Mouse (Mus musculus) kidney, adult 11 months (tissue): ENCODE results near the gene Cxcr5.
A peak's percentile ranks its signal among the peaks of the same experiment; 100 is the strongest.
"Not testable (repeated sequence)": the region's sequence is repeated elsewhere in the genome, so short reads cannot be mapped to it uniquely, and the experiment has no call there.

Source experiments
- DNase-seq: peaks from one replicate; pipeline ENCODE4 v3.0.0; 2022

Cxcr5 gene

GRCm38 (mm10) chr9:44587262-44588160, 25.8 kb upstream of the Cxcr5 start:
- DNase-seq = no peak

- no peak for DNase-seq
Observed at GRCm38 (mm10) chr9:44586640-44587261, 25.1 kb upstream of the Cxcr5 start.

GRCm38 (mm10) chr9:44582390-44582789, 20.7 kb upstream of the Cxcr5 start:
- DNase-seq = no peak

GRCm38 (mm10) chr9:44581423-44581822, 19.7 kb upstream of the Cxcr5 start:
- DNase-seq = no peak

DNA sequence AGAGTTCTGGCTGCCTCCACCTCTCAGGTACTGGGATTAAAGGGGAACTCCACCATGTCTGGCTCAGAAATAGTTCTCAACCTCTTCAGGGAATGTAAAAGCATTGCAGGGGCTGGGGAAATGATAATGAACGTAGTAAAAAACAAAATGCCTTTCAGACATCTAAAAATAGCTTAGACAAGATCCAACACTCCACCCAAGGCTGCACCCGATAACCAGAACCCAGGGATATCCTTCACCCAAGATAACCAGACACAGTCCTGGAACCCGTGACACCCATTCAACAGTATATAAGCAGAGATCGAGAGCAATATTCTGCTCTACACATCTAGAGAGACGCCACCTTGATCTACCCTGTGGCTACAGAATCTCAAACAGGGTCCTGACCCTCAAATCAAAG, 18.4 kb upstream of the Cxcr5 start:
- no peak for DNase-seq

- no peak for DNase-seq
Observed at GRCm38 (mm10) chr9:44579392-44579791, 17.7 kb upstream of the Cxcr5 start.

GRCm38 (mm10) chr9:44576046-44576445, 14.4 kb upstream of the Cxcr5 start:
- not testable (repeated sequence) for DNase-seq

- DNase-seq = no peak
Observed at GRCm38 (mm10) chr9:44575095-44575494, 13.4 kb upstream of the Cxcr5 start.

GRCm38 (mm10) chr9:44573306-44573705, 11.6 kb upstream of the Cxcr5 start:
- DNase-seq = no peak

DNA sequence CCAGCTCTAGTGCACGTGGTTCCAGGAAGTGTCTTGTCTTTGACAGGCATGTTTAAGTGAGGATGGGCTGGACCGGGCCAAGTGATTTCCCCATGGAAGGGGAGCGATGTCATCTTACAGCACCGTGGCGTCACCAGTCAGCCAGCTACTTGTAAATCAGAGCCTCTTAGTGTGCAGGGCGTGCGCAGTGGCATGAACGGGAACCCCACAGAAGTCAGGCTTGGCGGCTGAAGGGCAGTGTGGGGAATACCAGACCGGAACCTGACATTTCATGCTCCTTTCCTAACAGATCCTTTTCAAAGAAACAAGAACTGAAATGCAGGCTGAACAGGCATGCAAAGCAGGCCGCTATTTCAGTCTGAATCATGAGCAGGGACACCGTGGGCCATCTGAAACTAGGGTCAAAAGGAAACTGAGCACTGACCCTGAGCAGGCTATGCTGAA, 9.3 kb upstream of the Cxcr5 start:
- no peak for DNase-seq

DNA sequence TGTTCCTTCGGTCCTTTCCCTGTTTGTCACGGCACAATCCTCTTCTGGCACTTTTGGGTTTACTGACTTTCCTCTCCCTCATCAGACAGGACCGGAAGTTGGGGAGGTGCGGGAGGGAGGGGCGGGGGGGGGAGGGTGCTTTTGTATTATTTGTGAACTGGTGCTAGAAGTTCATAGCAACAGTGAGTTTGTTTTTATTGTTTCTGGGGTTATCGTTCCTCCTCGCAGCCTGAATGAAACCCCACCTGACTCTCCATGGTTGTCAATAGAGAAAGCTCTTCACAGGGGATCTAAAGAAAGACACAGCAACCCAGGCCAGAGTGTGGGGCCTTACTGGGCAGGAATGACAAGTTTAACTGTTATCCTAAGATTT, 6.4 kb upstream of the Cxcr5 start:
- DNase-seq = no peak

DNA sequence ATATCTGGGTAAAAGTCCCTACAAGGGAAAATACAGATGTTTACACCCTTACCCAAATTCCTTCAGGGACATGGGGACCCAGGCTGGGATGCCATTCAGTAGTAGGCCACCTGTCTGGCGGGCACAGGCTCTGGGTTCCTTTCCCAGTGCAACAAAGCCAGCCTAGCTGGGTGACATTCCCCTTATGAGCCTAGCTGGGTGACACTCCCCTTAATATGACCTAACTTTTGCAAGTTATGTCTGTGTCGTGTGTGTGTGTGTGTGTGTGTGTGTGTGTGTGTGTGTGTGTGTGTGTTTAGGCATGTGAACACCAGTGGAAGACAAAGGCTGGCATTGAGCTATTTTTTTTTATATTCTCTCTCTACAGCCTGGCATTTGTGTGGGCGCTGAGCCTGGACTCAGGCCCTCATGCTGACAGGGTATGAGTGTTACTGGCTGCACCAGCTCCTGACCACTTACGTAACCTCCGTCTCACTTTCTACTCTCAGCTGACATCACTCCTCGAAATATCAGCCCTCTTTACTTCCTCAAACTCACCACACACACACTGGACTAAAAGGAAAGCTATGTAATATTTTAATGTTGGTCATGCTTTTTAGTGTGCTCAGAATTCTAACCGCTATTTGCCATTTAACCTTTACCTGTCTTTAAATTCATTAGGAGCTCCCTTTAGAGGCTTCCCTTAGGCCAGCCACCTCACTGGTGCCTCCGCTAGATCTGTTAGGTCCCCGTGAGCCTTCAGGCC, 5.8 kb upstream of the Cxcr5 start:
- no peak for DNase-seq

- DNase-seq = no peak
Observed at GRCm38 (mm10) chr9:44565367-44565766, 3.7 kb upstream of the Cxcr5 start.

- no peak for DNase-seq
Observed at GRCm38 (mm10) chr9:44562936-44563335, 1.3 kb upstream of the Cxcr5 start.

- no peak for DNase-seq
Observed at GRCm38 (mm10) chr9:44552161-44552560, 9.5 kb downstream of the Cxcr5 start.

DNA sequence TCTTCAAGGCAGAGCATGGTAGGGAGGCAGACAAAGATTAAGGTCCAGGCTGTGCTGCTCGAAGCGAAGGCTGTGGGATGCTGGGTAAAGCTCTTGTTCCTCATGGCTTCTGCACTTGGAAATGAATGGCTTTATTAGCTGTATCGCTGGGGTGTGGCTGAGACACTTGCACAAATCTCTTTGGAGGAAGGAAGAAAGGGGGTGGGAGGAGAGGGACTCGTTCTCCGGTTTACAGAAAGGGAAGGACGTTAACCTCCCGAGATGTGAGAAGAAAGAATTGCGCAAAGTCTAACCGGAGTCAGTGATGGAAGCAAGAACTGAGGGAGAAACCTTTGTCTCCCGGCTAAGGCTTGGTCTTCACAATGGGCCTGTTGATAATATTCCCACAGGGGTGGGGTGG, 10.5 kb downstream of the Cxcr5 start:
- DNase-seq = no peak

GRCm38 (mm10) chr9:44548412-44549152, 13.1 kb downstream of the Cxcr5 start:
- no peak for DNase-seq

GRCm38 (mm10) chr9:44544986-44545385, 16.7 kb downstream of the Cxcr5 start:
- DNase-seq = no peak

DNA sequence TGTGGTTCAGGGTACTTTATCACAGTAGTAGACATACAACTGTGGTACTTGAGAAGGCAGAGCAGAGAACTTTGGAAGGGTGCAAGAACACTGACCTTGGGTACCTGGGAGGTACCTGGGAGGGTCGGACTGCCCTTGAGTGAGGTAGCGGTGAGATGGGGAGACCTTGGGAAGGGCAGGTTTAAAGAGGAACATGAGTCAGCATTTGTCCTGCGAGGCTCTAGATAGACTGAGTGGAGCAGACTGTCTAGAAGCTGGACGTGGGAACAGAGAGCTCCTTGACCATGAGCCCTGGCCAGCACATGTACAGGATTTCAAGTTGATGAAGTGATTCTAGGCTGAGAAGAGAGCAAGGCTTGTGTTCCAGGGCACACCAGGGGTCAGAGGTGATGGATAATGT, 19.3 kb downstream of the Cxcr5 start:
- no peak for DNase-seq

DNA sequence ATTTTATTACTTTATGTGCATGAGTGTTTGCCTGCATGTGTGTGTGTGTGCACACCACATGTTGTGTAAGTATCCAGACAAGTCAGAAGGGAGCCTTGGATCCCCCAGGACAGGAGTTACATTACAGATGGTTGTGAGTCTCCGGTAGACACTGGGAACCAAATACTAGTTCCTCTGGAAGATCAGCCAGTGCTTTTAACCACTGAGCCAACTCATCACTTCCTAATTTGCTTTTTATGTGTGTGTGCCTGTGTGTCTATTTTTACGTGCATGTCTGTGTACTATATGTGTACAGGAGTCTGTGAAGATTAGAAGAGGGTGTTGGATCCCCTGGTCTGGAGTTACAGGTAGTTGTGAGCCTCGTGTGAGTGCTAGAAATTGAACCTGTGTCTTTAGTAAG, 21.0 kb downstream of the Cxcr5 start:
- DNase-seq = no peak

GRCm38 (mm10) chr9:44539816-44540421, 21.8 kb downstream of the Cxcr5 start:
- peak; percentile 23 for DNase-seq

DNA sequence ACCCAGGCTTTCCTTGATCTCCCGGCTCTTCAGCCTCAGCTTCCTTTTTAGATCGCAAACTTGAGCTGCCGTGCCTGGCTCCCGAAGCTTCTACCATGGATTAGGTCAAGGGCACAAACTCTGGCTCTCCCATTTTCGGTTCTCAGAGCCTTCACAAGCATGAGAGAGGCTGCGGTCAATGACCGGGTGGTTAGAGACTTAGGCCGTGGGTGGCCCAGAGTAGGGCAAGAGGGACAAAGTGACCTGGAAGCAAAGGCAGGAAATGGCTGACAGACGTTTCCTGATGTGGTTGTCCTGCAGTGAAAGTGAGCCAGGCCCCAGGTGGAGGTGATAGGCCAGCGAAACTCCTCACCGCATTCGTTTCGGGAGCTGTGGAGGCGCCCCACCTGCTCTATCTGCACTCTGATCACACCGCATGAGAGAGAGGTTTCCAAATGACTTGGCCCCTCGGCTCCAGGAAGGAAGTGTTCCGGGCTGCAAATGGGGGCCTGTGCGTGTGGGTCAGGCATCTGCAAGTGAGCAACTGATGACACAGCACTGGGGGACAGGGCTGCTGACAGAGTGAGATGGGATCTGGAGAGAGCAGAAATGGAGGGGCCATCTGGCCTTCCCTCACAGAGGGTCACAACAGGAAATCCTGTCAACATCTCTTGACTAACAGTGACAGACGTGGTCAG, 23.9 kb downstream of the Cxcr5 start:
- DNase-seq = no peak
